Mouse (Mus musculus): ENCODE results near the gene Drg1.
"Not testable (repeated sequence)": the region's sequence is repeated elsewhere in the genome, so short reads cannot be mapped to it uniquely, and the experiment has no call there.

Drg1 gene

GRCm38 (mm10) chr11:3206783-3207182, 59.4 kb downstream of the Drg1 start:
- no peak for DNase-seq

DNA sequence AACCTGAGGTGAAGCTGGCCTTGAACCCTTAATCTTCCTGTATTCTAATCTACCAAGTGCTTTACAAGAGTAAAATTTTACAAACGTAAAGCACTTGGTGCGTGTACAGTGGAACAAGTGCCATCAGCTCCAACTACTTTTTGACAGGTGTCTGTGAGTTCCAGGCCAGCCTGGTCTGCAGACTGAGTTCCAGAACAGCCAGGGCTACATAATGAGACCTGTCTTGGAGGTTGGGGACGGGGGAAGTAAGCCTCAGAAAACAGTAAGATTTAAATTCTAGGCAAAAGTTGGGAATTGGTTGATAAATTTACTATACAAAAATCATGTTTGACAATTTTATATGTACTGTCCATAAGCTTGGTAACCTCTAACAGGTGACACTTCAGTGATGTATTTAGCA, 61.0 kb downstream of the Drg1 start:
- DNase-seq = no peak

DNA sequence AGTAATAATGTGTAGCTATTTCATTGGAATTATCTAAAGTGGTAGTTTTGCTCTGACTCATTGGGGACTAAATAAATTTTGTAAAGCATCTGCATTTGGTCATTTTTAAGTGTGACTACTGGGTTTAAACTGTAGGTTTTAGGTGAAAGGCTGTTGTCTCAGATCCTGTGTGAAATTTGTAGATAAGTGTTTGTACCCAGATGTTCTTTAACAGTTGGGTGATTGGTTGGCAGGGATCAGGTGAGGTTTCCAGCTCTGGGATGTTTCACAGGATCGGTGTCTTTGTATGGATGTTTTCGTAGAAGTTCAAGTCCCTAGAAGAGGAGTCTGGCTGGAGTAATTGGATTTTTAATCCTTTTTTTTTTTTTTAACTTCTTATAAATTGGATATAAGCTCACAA, 62.4 kb downstream of the Drg1 start:
- peak; percentile 42 for DNase-seq

GRCm38 (mm10) chr11:3202781-3203441, 63.3 kb downstream of the Drg1 start:
- peak; percentile 69 for DNase-seq

- peak; percentile 94 for DNase-seq
Measured at GRCm38 (mm10) chr11:3202231-3202701, 63.9 kb downstream of the Drg1 start, which contains the start of gene Eif4enif1. TSS of gene Eif4enif1 (plus strand) at chr11:3202392.

DNA sequence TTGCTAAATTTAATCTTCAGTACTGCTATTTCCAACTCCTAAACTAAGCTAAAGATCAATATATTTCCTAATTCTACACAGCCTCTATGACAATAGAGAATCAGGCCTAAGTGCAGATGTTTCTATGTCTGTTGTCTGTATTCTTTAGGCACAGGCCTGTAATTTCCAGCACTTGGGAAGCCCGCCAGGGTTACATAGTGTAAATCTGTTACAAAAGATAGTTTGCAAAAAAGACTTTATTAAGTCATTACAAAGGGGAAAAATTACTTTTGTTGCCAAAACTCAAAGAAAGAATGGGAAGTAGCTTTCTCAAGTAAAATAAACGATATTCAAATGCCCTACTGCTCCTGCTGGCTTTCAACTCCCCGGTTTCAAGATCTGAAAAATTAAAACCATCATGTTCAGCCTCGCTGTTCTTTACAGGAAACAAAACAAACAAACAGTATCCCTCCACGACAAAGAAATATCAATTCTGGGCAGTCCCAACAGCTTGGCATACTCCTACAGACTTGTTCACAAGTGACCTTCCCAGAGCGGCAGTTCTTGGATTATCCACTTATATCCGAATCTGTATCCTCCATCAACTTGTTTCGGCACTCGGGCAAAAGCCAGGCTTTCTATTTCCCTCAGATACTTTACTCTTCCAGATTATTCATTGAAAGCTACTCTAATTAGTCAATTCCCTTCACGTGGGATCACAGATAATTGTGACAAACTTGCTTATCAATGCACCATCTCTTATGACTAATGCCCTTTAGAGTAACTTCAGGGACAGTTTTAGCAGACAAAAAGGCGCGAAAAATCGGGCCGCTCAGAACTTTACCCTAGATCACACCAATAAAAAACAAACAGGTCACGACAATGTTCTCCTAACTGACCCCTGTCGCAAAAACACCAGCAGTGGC, 64.6 kb downstream of the Drg1 start:
- DNase-seq = peak; percentile 80

DNA sequence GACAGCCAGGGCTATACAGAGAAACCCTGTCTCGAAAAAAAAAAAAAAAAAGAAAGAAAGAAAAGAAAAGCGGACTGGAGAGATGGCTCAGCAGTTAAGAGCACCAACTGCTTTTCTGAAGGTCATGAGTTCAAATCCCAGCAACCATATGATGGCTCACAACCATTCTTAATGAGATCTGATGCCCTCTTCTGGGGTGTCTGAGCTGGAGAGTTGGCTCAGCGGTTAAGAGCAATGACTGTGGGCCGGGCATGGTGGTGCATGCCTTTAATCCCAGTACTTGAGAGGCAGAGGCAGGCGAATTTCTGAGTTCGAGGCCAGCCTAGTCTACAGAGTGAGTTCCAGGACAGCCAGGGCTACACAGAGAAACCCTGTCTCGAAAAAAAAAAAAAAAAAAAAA, 65.6 kb downstream of the Drg1 start:
- DNase-seq = peak; percentile 48

DNA sequence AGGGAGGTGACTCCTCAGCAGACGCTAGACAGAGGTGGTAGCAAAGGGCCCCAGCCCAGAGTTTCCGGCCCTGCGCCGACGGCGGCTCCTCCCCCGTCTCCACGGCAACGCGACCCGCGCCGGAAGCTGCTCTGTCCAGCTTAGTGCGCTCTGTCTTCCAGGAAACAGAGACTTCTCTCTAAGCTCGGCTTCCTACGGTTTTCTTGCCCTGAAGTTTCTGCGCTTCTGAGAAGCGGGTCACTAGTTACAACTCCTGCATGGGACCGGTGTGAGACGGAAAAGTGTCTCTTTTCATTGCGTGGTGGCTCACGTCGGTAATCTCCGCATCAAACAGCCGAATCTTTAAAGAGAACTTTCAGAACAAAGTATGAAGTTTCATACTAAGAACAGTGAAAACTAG, 72.9 kb downstream of the Drg1 start, which contains the start of gene Sfi1:
Gene Sfi1 (minus strand): TSS at position 101 of the 400 bp plus-strand sequence.
- DNase-seq = no peak

- not testable (repeated sequence) for DNase-seq
Measured at GRCm38 (mm10) chr11:3182707-3183106, 83.5 kb downstream of the Drg1 start.

DNA sequence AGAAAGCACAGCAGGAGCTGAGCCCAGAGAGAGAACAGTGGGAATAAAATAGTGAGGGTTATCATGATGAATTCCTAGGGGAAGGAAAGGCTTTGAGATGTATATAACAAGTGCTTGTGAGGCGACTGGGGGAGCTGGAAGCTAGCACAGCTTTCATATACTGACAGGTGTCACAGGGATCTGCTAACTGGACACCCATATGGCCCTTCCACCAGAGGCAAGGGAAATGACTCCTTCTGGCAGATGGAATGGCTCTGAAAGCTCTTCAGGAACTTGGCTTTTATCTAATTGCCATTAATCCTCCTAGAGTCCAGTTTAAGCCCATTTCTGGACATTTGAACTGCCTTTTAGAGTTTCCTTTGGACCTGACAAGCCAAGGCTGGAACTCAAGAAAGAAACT, 84.2 kb downstream of the Drg1 start:
- DNase-seq = not testable (repeated sequence)

DNA sequence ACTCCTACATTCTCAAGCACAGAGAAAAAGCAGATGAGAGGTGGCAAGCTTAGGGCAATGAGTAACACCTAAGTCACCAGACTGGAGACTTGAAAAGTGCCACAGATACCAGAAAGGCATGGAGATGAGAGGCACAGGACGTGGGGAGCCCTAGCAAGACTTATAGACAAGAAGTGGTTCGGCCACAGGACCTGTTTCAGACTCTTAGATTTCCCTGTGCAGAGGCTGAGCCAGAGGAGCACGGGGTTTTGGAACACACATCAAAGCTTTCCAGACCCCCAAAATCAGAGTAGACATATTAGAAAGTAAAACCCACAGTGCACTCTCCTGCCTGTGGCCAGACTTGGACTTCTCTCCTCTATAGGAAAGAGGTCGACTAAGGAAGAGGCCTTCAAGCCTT, 85.0 kb downstream of the Drg1 start:
- DNase-seq = not testable (repeated sequence)

- not testable (repeated sequence) for DNase-seq
Measured at GRCm38 (mm10) chr11:3180510-3181160, 85.6 kb downstream of the Drg1 start.

DNA sequence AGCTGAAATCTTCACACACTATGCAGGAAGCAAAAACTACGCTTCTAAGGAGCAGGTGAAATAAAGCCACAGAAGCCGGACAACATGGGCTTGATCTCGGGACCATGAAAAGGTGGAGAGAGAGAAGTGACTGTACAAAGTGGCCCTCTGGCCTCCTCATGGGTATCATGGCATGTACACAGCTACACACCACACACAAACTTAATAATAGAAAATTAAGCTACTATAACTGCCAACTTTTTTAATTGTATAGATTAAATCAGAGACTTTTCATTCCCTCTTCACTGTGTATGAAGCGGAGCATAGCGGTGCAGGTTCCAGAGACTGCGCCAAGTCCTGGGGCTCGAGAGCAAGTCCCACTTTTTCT, 86.5 kb downstream of the Drg1 start:
- peak; percentile 44 for DNase-seq

GRCm38 (mm10) chr11:3178968-3179725, 87.1 kb downstream of the Drg1 start:
- DNase-seq = not testable (repeated sequence)

DNA sequence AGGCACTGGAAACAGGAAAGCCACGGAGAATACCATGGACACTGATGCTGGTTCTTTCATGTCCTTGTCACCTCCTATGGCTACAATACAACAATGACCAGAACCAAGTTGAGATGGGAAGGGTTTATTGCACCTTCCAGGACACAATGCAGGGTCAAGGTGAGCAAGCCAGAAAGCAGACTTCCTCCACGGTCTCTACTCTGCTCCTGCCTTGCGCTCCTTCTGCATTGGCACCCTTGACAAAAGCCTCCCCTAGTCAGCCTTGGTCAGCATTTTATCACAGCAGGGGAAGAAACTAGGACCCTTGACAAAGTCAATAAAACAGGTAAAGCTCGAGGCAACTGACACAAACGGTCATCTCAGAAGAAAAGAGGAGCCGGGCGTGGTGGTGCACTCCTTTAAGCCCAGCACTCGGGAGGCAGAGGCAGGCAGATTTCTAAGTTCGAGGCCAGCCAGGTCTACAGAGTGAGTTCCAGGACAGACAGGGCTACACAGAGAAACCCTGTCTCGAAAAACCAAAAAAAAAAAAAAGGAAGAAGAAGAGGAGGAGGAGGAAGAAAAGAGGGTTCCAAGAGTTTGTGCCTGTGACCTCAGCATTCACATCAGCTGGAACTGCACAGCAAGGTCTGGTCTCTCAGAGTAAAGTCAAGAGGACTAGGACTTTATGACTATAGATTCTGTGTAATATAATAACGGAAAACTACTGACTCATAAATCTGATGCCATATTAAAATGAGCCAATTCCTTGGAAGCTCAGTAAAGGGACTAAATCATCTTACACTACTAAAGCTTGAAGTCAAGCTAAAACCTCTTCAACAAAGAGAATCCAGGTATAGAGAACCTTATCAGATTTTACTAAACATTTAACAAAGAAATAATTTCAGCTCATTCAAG, 92.5 kb downstream of the Drg1 start:
- DNase-seq = peak; percentile 46

GRCm38 (mm10) chr11:3172526-3172925, 93.7 kb downstream of the Drg1 start:
- DNase-seq = not testable (repeated sequence)

GRCm38 (mm10) chr11:3171931-3172330, 94.3 kb downstream of the Drg1 start:
- peak; percentile 42 for DNase-seq

GRCm38 (mm10) chr11:3169042-3169441, 97.2 kb downstream of the Drg1 start:
- not testable (repeated sequence) for DNase-seq

DNA sequence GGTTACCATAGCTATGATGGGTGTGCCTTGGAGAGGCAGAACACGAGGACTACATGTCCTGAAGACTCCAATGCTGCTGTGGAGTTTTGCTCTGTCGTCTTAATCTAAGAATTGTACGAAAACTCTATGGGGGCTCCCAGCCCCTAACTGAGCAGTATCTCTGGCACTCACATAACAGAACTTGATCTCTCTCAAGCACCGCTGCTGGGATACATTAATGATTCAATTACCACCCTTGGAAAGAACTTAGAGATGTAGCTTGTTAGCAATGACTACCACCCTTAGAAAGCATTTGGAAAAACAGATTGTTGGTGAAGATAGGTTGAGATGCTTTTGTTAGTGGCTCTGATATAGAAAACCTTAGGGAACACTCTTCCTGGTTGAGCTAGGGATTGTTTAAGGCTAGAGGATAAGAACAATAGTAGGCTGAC, 98.6 kb downstream of the Drg1 start:
- DNase-seq = peak; percentile 52

- DNase-seq = not testable (repeated sequence)
Measured at GRCm38 (mm10) chr11:3167129-3167528, 99.1 kb downstream of the Drg1 start.

DNA sequence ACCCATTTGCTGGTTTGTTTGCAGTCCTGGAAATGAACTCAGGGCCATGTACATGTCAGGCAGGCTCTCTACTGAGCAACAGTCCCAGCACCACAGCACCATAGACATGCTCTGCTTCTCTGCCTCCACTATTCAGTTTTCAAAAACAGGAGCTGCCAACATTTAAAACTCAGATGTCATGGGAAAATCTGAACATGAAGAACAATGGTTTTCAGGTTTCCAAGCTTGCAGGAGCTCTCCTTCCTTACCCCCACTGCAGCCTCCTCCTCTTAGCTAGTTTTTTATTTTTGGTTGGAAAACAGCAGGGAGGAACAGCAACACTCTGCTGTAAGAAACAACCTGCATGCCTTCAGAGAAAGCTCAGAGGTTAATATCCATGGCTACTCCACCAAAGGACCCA, 99.9 kb downstream of the Drg1 start:
- not testable (repeated sequence) for DNase-seq
